ENCODE assay signal across 28 mouse cellular contexts in the genomic region with DNA sequence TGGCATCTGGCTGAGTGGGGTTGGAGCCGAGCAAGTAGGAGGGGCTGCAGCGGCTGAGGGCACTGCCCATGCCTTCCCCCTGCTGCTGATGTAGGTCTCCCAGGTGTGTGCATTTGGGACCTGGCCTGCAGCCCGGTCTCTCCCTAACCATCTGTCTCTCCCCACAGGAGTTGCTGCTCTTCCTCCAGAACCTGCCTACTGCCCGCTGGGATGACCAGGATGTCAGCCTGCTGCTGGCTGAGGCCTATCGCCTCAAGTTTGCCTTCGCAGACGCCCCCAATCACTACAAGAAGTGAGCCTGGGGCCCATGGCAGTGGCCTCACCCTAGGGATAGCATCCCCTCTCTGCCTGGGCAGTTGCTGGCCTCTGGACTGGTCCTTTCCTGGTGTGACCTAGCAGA.
DNase-seq lines count a peak whose midpoint lies in the region.
"Had no signal": no experiment of that assay in that cellular context is flagged by ENCODE, and none has a peak within 500 bp of the region (broad histone marks: within the 10 kb centered on the region; RNA-seq: fewer than 3 reads in every experiment).

No protein-coding gene starts in this region.

- no peaks in the 10 kb centered on the region for H3K36me3 ChIP-seq in limb, embryonic 10.5 days
- H3K36me3 ChIP-seq: embryonic facial prominence, embryonic 12.5 days; heart, embryonic 12.5 days; neural tube, embryonic 15.5 days had no signal

- intact Hi-C loops in left cerebral cortex, postnatal 4 days (cut with DNase I), result no loop called here

- no peaks in the 10 kb centered on the region for H3K9me3 ChIP-seq in limb, embryonic 10.5 days (replicated peaks)
- H3K9me3 ChIP-seq: embryonic facial prominence, embryonic 12.5 days; heart, embryonic 12.5 days; neural tube, embryonic 15.5 days had no signal

- peak; percentile 50 for DNase-seq in left cerebral cortex, postnatal 4 days
- DNase-seq in left cerebral cortex, adult 8-10 months (ENCODE audit: low spot score in 2 of 2), result no peak
- peak; percentile 47 to 67 for DNase-seq in cerebellum, adult 18-20 months
- peak; percentile 55 to 70 for DNase-seq in cerebellum, postnatal 10 days
- DNase-seq in limb, embryonic 10.5 days (ENCODE audit: low spot score), result no peak
- DNase-seq in adrenal gland, postnatal 14 days, result no peak
- DNase-seq in urinary bladder, adult 18-20 months (ENCODE audit: low spot score in 2 of 2), result no peak
- DNase-seq: adrenal gland, adult 2 months; gastrocnemius, adult 2 months; gastrocnemius, postnatal 36 days; heart, adult 18-20 months; heart, postnatal 4 days; kidney, adult 18-20 months; kidney, postnatal 36 days; liver; lung, adult 2 months; lung, postnatal 10 days; midbrain, embryonic 14.5 days; retina, postnatal 1 day; right cerebral cortex, postnatal 14 days; thymus, postnatal 14 days had no signal

- peaks cover 32% of the 10 kb centered on the region for H3K4me1 ChIP-seq in limb, embryonic 10.5 days
- H3K4me1 ChIP-seq: embryonic facial prominence, embryonic 12.5 days; heart, embryonic 12.5 days had no signal

- no peaks in the 10 kb centered on the region for H3K27me3 ChIP-seq in limb, embryonic 10.5 days (ENCODE audit: low read depth, poor library complexity, severe bottlenecking)
- H3K27me3 ChIP-seq: embryonic facial prominence, embryonic 12.5 days; neural tube, embryonic 15.5 days had no signal

- H3K27ac ChIP-seq in limb, embryonic 10.5 days, result peak overlapping the region; percentile 69
- H3K27ac ChIP-seq: embryonic facial prominence, embryonic 12.5 days; gastrocnemius, adult 2 months; hindbrain, embryonic 14.5 days; layer of hippocampus, adult 2 months; liver, embryonic 14.5 days; macrophage; neural tube, embryonic 15.5 days had no signal

- H3K4me3 ChIP-seq in limb, embryonic 10.5 days, result no peak overlapping the region
- H3K4me3 ChIP-seq: embryonic facial prominence, embryonic 12.5 days; gastrocnemius, adult 2 months; heart, embryonic 12.5 days; layer of hippocampus, adult 2 months; neural tube, embryonic 15.5 days had no signal

- 95% methylated on average over 7 of the region's 7 CpGs for WGBS in limb, embryonic 10.5 days

Comparison
In these comparisons a context has a peak if more than half of its experiments do, and no peak if none do; other contexts are left out.
1. DNase-seq: peak in left cerebral cortex, postnatal 4 days (single experiment), cerebellum, adult 18-20 months (2 of 2) and cerebellum, postnatal 10 days (2 of 2); none in left cerebral cortex, adult 8-10 months (0 of 2), limb, embryonic 10.5 days (single experiment), adrenal gland, postnatal 14 days (single experiment) and urinary bladder, adult 18-20 months (0 of 2).